Mouse (Mus musculus): ENCODE data around the gene Sept12. TPM values are rescaled to one million over a fixed set of nuclear protein-coding genes. Genes with fewer than 3 reads are reported as not detected.

Gene Sept12
- polyA plus RNA-seq, 2 experiments: 0.05 TPM; not detected in 1

GRCm38 (mm10) chr16:4960260-4960659, 37.4 kb downstream of the Sept12 start:
- WGBS: 89% methylated on average over 8 of the region's 8 CpGs

GRCm38 (mm10) chr16:4957446-4957845, 40.2 kb downstream of the Sept12 start:
- no peak for ATAC-seq (ENCODE audit: low FRiP score, low read depth)
- WGBS: 90% methylated on average over 3 of the region's 3 CpGs
- H3K4me2 ChIP-seq (replicated peaks; ENCODE audit: low read depth, low read length, severe bottlenecking): no peak overlapping the region
- no peaks in the 10 kb centered on the region for H3K27me3 ChIP-seq (ENCODE audit: control insufficient read depth, insufficient read depth, low read length)
- H3K27ac ChIP-seq (replicated peaks; ENCODE audit: low read depth, low read length): no peak overlapping the region
- no peaks in the 10 kb centered on the region for H3K9me3 ChIP-seq (ENCODE audit: control insufficient read depth, low read length)
- no peak overlapping the region for H3K9ac ChIP-seq (ENCODE audit: low read depth, low read length, severe bottlenecking)
- H3K4me1 ChIP-seq (ENCODE audit: control insufficient read depth, insufficient read depth, low read length): no peaks in the 10 kb centered on the region
- H3K4me3 ChIP-seq (replicated peaks; ENCODE audit: low read length): no peak overlapping the region
- no peak for TF ChIP-seq POLR2A (IDR thresholded peaks at IDR 0.05; ENCODE audit: borderline replicate concordance, extremely low read depth, insufficient read depth, insufficient read length)
- DNase-seq (ENCODE audit: low spot score): no peak
- H3K36me3 ChIP-seq (ENCODE audit: control insufficient read depth, insufficient read depth, low read length): peaks cover 50% of the 10 kb centered on the region

More at GRCm38 (mm10) chr16:4960260-4960659, 37.4 kb downstream of the Sept12 start:
- H3K27ac ChIP-seq (replicated peaks; ENCODE audit: low read depth, low read length): no peak overlapping the region
- H3K4me1 ChIP-seq (ENCODE audit: control insufficient read depth, insufficient read depth, low read length): peaks cover 9% of the 10 kb centered on the region
- no peak for TF ChIP-seq POLR2A (IDR thresholded peaks at IDR 0.05; ENCODE audit: borderline replicate concordance, extremely low read depth, insufficient read depth, insufficient read length)
- ATAC-seq (ENCODE audit: low FRiP score, low read depth): no peak
- no peak overlapping the region for H3K4me2 ChIP-seq (replicated peaks; ENCODE audit: low read depth, low read length, severe bottlenecking)
- no peak overlapping the region for H3K9ac ChIP-seq (ENCODE audit: low read depth, low read length, severe bottlenecking)
- no peak for DNase-seq (ENCODE audit: low spot score)
- H3K9me3 ChIP-seq (ENCODE audit: control insufficient read depth, low read length): no peaks in the 10 kb centered on the region
- H3K36me3 ChIP-seq (ENCODE audit: control insufficient read depth, insufficient read depth, low read length): peaks cover 25% of the 10 kb centered on the region
- no peaks in the 10 kb centered on the region for H3K27me3 ChIP-seq (ENCODE audit: control insufficient read depth, insufficient read depth, low read length)
- no peak overlapping the region for H3K4me3 ChIP-seq (replicated peaks; ENCODE audit: low read length)

GRCm38 (mm10) chr16:4956609-4957008, 41.0 kb downstream of the Sept12 start:
- no peak for ATAC-seq (ENCODE audit: low FRiP score, low read depth)
- H3K4me2 ChIP-seq (replicated peaks; ENCODE audit: low read depth, low read length, severe bottlenecking): no peak overlapping the region
- H3K4me1 ChIP-seq (ENCODE audit: control insufficient read depth, insufficient read depth, low read length): no peaks in the 10 kb centered on the region
- no peaks in the 10 kb centered on the region for H3K9me3 ChIP-seq (ENCODE audit: control insufficient read depth, low read length)
- 92% methylated on average over 3 of the region's 3 CpGs for WGBS
- H3K36me3 ChIP-seq (ENCODE audit: control insufficient read depth, insufficient read depth, low read length): peaks cover 58% of the 10 kb centered on the region
- no peak for DNase-seq (ENCODE audit: low spot score)
- H3K27me3 ChIP-seq (ENCODE audit: control insufficient read depth, insufficient read depth, low read length): no peaks in the 10 kb centered on the region
- TF ChIP-seq POLR2A (IDR thresholded peaks at IDR 0.05; ENCODE audit: borderline replicate concordance, extremely low read depth, insufficient read depth, insufficient read length): no peak
- H3K9ac ChIP-seq (ENCODE audit: low read depth, low read length, severe bottlenecking): no peak overlapping the region
- no peak overlapping the region for H3K4me3 ChIP-seq (replicated peaks; ENCODE audit: low read length)
- no peak overlapping the region for H3K27ac ChIP-seq (replicated peaks; ENCODE audit: low read depth, low read length)

- no peak for TF ChIP-seq POLR2A (IDR thresholded peaks at IDR 0.05; ENCODE audit: borderline replicate concordance, extremely low read depth, insufficient read depth, insufficient read length)
- Histone ChIP-seq H3K27ac (replicated peaks; ENCODE audit: low read depth, low read length) (no peak overlapping the region), H3K4me1 (ENCODE audit: control insufficient read depth, insufficient read depth, low read length) (no peaks in the 10 kb centered on the region), H3K9ac (ENCODE audit: low read depth, low read length, severe bottlenecking) (no peak overlapping the region), H3K27me3 (ENCODE audit: control insufficient read depth, insufficient read depth, low read length) (no peaks in the 10 kb centered on the region), H3K4me2 (replicated peaks; ENCODE audit: low read depth, low read length, severe bottlenecking) (no peak overlapping the region), H3K36me3 (ENCODE audit: control insufficient read depth, insufficient read depth, low read length) (peaks cover 80% of the 10 kb centered on the region), H3K9me3 (ENCODE audit: control insufficient read depth, low read length) (no peaks in the 10 kb centered on the region), H3K4me3 (replicated peaks; ENCODE audit: low read length) (no peak overlapping the region)
- 94% methylated on average over 4 of the region's 4 CpGs for WGBS
- no peak for ATAC-seq (ENCODE audit: low FRiP score, low read depth)
- DNase-seq (ENCODE audit: low spot score): no peak
Measured at GRCm38 (mm10) chr16:4947378-4947777, 50.3 kb downstream of the Sept12 start.

- no peak for ATAC-seq (ENCODE audit: low FRiP score, low read depth)
- Histone ChIP-seq H3K4me3 (replicated peaks; ENCODE audit: low read length) (no peak overlapping the region), H3K27ac (replicated peaks; ENCODE audit: low read depth, low read length) (no peak overlapping the region), H3K4me1 (ENCODE audit: control insufficient read depth, insufficient read depth, low read length) (no peaks in the 10 kb centered on the region), H3K4me2 (replicated peaks; ENCODE audit: low read depth, low read length, severe bottlenecking) (no peak overlapping the region), H3K9ac (ENCODE audit: low read depth, low read length, severe bottlenecking) (no peak overlapping the region), H3K36me3 (ENCODE audit: control insufficient read depth, insufficient read depth, low read length) (peaks cover 80% of the 10 kb centered on the region), H3K9me3 (ENCODE audit: control insufficient read depth, low read length) (no peaks in the 10 kb centered on the region), H3K27me3 (ENCODE audit: control insufficient read depth, insufficient read depth, low read length) (no peaks in the 10 kb centered on the region)
- no peak for DNase-seq (ENCODE audit: low spot score)
- no peak for TF ChIP-seq POLR2A (IDR thresholded peaks at IDR 0.05; ENCODE audit: borderline replicate concordance, extremely low read depth, insufficient read depth, insufficient read length)
- WGBS: 92% methylated on average over 3 of the region's 3 CpGs
Measured at GRCm38 (mm10) chr16:4946155-4946554, 51.5 kb downstream of the Sept12 start.

GRCm38 (mm10) chr16:4945415-4945814, 52.2 kb downstream of the Sept12 start:
- no peaks in the 10 kb centered on the region for H3K27me3 ChIP-seq (ENCODE audit: control insufficient read depth, insufficient read depth, low read length)
- DNase-seq (ENCODE audit: low spot score): no peak
- H3K27ac ChIP-seq (replicated peaks; ENCODE audit: low read depth, low read length): no peak overlapping the region
- no peak overlapping the region for H3K4me2 ChIP-seq (replicated peaks; ENCODE audit: low read depth, low read length, severe bottlenecking)
- ATAC-seq (ENCODE audit: low FRiP score, low read depth): no peak
- no peaks in the 10 kb centered on the region for H3K4me1 ChIP-seq (ENCODE audit: control insufficient read depth, insufficient read depth, low read length)
- H3K9me3 ChIP-seq (ENCODE audit: control insufficient read depth, low read length): no peaks in the 10 kb centered on the region
- no peak overlapping the region for H3K9ac ChIP-seq (ENCODE audit: low read depth, low read length, severe bottlenecking)
- peaks cover 85% of the 10 kb centered on the region for H3K36me3 ChIP-seq (ENCODE audit: control insufficient read depth, insufficient read depth, low read length)
- no peak for TF ChIP-seq POLR2A (IDR thresholded peaks at IDR 0.05; ENCODE audit: borderline replicate concordance, extremely low read depth, insufficient read depth, insufficient read length)
- WGBS: 83% methylated on average over 4 of the region's 4 CpGs
- no peak overlapping the region for H3K4me3 ChIP-seq (replicated peaks; ENCODE audit: low read length)

Data from limb, embryonic 14.5 days (tissue).